Mouse (Mus musculus) right cerebral cortex, postnatal 36 days (tissue): ENCODE results near the gene Osbp2.
"Not testable (repeated sequence)": the region's sequence is repeated elsewhere in the genome, so short reads cannot be mapped to it uniquely, and the experiment has no call there.

Experiments used
- DNase-seq, 2 experiments: peaks; one replicate each; pipeline ENCODE4 v3.0.0; 2022; ENCODE audit warnings: low spot score in 2 of 2, mixed read lengths in 1 of 2

Osbp2 gene

GRCm38 (mm10) chr11:3863454-3864112 is at the start of gene Osbp2:
Osbp2 (minus strand) TSS chr11:3863903.
- DNase-seq = peak; percentile 74 to 75

- DNase-seq = peak in 1 of 2 experiments; percentile 22
Measured at GRCm38 (mm10) chr11:3912875-3913271, 49.2 kb upstream of the Osbp2 start.

GRCm38 (mm10) chr11:3912100-3912874 is 48.6 kb upstream of the Osbp2 start:
- peak in 1 of 2 experiments; percentile 39 for DNase-seq

GRCm38 (mm10) chr11:3911440-3911839 is 47.7 kb upstream of the Osbp2 start:
- not testable (repeated sequence) for DNase-seq

- DNase-seq = no peak
Measured at GRCm38 (mm10) chr11:3910513-3911310, 47.0 kb upstream of the Osbp2 start.

GRCm38 (mm10) chr11:3909236-3909635 is 45.5 kb upstream of the Osbp2 start:
- no peak for DNase-seq

GRCm38 (mm10) chr11:3905446-3905845 is 41.7 kb upstream of the Osbp2 start:
- DNase-seq = no peak

GRCm38 (mm10) chr11:3904673-3905072 is 41.0 kb upstream of the Osbp2 start:
- no peak for DNase-seq

- peak; percentile 48 to 59 for DNase-seq
Measured at GRCm38 (mm10) chr11:3903046-3903445, 39.3 kb upstream of the Osbp2 start.

- no peak for DNase-seq
Measured at GRCm38 (mm10) chr11:3902516-3902915, 38.8 kb upstream of the Osbp2 start.

GRCm38 (mm10) chr11:3900296-3900695 is 36.6 kb upstream of the Osbp2 start:
- no peak for DNase-seq

GRCm38 (mm10) chr11:3895933-3896332 is 32.2 kb upstream of the Osbp2 start:
- DNase-seq = no peak

GRCm38 (mm10) chr11:3895458-3895857 is 31.8 kb upstream of the Osbp2 start:
- DNase-seq = no peak

GRCm38 (mm10) chr11:3894406-3895281 is 30.9 kb upstream of the Osbp2 start, which contains the start of the genes 4921536K21Rik and Dusp18:
4921536K21Rik (minus strand) TSS chr11:3895098.
Dusp18 (plus strand) TSS chr11:3895240.
- peak; percentile 97 to 98 for DNase-seq

- DNase-seq = no peak
Measured at GRCm38 (mm10) chr11:3893970-3894369, 30.3 kb upstream of the Osbp2 start.

- no peak for DNase-seq
Measured at GRCm38 (mm10) chr11:3887331-3887730, 23.6 kb upstream of the Osbp2 start.

- DNase-seq = no peak
Measured at GRCm38 (mm10) chr11:3883711-3884110, 20.0 kb upstream of the Osbp2 start.

GRCm38 (mm10) chr11:3879836-3880235 is 16.1 kb upstream of the Osbp2 start:
- DNase-seq = peak; percentile 38 to 64

- DNase-seq = no peak
Measured at GRCm38 (mm10) chr11:3878660-3879059, 15.0 kb upstream of the Osbp2 start.

- DNase-seq = no peak
Measured at GRCm38 (mm10) chr11:3876419-3876818, 12.7 kb upstream of the Osbp2 start.

GRCm38 (mm10) chr11:3864343-3864742 is 640 bp upstream of the Osbp2 start:
- DNase-seq = no peak
